Mouse (Mus musculus): Measurements from ENCODE around the gene Fgd5. TPM values are rescaled to one million over a fixed set of nuclear protein-coding genes. Genes with fewer than 3 reads are reported as not detected.

Gene Fgd5
- 0.65 and 0.75 TPM in 2 replicates for polyA plus RNA-seq (2021; fragmentation: Nextera tagmentation)
- long read RNA-seq, experiment 1, full-length matches to known transcripts, result 2 of 7 reads
- long read RNA-seq, experiment 1, partial matches to known transcripts, result 4 of 7 reads
- long read RNA-seq, experiment 1, other reads (novel, unspliced or antisense), result 1 of 7 reads
- long read RNA-seq, experiment 2, partial matches to known transcripts, result 1 of 1 reads
- long read RNA-seq, experiment 2, other reads (novel, unspliced or antisense), result 0 of 1 reads

DNA sequence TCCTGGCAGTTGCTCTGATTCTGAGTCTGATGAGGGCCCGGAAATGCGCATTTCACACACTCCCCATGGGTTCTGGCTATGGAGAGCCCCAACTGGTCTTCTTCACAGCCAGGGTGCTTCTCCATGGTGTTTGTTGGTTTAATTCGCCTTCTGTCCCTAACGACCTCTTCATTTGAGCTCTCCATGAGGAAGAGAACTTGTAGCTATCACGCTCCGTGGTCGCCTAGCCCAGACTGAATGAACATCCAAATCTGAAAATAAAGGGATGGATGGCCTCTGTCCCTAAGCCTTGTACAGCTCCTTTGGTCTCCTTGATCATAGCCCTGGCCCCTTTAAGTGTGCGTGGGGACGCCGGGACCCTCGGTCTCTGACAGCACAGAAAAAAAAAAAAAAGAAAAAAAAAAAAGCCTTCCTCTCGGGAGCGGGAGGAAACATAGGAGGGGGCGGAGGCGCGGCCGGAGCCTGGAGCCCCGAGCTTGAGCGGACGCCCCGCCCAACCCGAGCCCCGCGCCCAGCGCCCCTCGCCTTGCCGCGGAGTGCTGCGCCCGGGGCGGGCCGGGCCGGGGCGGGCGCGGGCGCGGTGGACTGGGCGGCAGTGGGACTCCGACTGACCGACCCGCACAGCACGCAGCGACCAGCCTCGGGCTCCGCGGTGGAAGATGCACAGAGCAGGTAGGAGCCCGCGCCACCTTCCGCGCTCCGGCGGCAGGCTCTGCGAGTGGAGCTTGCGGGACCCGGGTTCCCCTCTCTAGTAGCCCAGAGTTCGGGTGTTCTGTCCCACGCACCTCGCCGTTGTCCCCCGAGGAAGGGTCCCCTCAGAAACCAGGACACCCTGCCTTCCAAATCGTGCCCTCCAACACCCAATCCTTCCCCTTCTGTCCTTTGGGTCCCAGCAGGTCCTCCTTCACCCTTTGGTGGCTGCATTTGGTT is at the start of gene Fgd5:
Gene Fgd5 (plus strand): TSS at position 508 of the 930 bp plus-strand sequence.

DNA sequence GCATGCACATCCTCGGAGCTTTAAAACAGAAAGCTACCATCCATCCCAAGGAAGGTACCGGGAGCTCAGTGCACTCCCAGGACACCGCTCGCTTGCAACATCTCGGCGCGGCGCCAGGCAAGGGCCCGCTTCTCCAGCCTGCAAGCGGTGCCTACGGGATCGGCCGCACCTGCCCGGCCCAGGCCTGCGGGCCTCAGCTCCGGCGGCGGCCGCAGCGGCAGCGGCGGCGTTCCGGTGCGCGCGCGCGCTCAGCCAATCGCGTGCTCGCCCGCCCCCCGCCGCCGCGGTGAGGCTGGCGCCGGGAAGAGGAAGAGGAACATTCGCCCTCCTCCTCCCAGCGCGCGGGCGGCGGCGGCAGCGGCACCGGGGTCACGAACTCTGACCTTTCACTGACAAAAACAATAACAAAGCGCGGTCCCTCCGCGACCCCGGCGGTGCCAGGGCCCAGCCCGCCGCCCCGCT is 112.5 kb downstream of the Fgd5 start, which contains the start of gene Nr2c2:
Gene Nr2c2 (plus strand): TSS at position 261 of the 462 bp plus-strand sequence.

Other genes starting within 250 kb of the Fgd5 start
- 1.3 and 2.8 TPM in 2 replicates for gene Grip2, start 151.6 kb upstream of the Fgd5 start, polyA plus RNA-seq (2021; fragmentation: Nextera tagmentation)
- 23.2 and 35.4 TPM in 2 replicates for gene Ccdc174, start 100.8 kb upstream of the Fgd5 start, polyA plus RNA-seq (2021; fragmentation: Nextera tagmentation)
- 0.13 and 0.23 TPM in 2 replicates for gene 4930590J08Rik, start 76.1 kb upstream of the Fgd5 start, polyA plus RNA-seq (2021; fragmentation: Nextera tagmentation)
- gene Nr2c2, start 112.5 kb downstream of the Fgd5 start, polyA plus RNA-seq (2021; fragmentation: Nextera tagmentation), result 8.6 and 10.1 TPM in 2 replicates
- 107 and 123 TPM in 2 replicates for gene Mrps25, start 205.2 kb downstream of the Fgd5 start, polyA plus RNA-seq (2021; fragmentation: Nextera tagmentation)
- 27.2 and 37.1 TPM in 2 replicates for gene Rbsn, start 236.0 kb downstream of the Fgd5 start, polyA plus RNA-seq (2021; fragmentation: Nextera tagmentation)

All from left cerebral cortex, adult 6 months (tissue).